Mouse (Mus musculus) liver, adult 2 months (tissue): ENCODE data around the gene Hspb11. TPM values are rescaled to one million over a fixed set of nuclear protein-coding genes. Genes with fewer than 3 reads are reported as not detected.

Source experiments
- DNase-seq: peaks from one replicate; pipeline ENCODE4 v3.0.0-alpha.2; 2011; ENCODE audit warnings: low read depth, low spot score; ENCODE audit errors: extremely low read depth
- H3K27ac ChIP-seq: fragments of 200-500 bp; replicated peaks from 2 replicates; pipeline ENCODE4 v1.5.1; 2012; ENCODE audit warnings: low read depth, mild to moderate bottlenecking, control low read depth, inconsistent platforms, low read length; ENCODE audit not compliant: insufficient read depth
- H3K27me3 ChIP-seq: fragments of 200-500 bp; 2 replicates; pipeline ENCODE4 v1.6.1; 2012; ENCODE audit warnings: mild to moderate bottlenecking, moderate library complexity, low read length, inconsistent platforms; ENCODE audit not compliant: control insufficient read depth, insufficient read depth
- H3K36me3 ChIP-seq: fragments of 200-500 bp; 2 replicates; pipeline ENCODE4 v1.6.1; 2012; ENCODE audit warnings: low read length, inconsistent platforms; ENCODE audit not compliant: control insufficient read depth, insufficient read depth
- H3K4me1 ChIP-seq: fragments of 200-500 bp; 2 replicates; pipeline ENCODE4 v1.6.1; 2011; ENCODE audit warnings: low read length; ENCODE audit not compliant: control insufficient read depth, insufficient read depth
- H3K4me3 ChIP-seq: fragments of 200-500 bp; 2 replicates; pipeline ENCODE4 v1.5.1; 2011; ENCODE audit warnings: low read depth, mild to moderate bottlenecking, control low read depth, low read length, moderate library complexity; ENCODE audit not compliant: insufficient read depth
- H3K79me2 ChIP-seq: fragments of 200-500 bp; 2 replicates; pipeline ENCODE4 v1.6.1; 2012; ENCODE audit warnings: inconsistent platforms, mild to moderate bottlenecking, low read length, moderate library complexity; ENCODE audit not compliant: control insufficient read depth, insufficient read depth
- H3K9ac ChIP-seq: fragments of 200-500 bp; 2 replicates; pipeline ENCODE4 v1.6.1; 2012; ENCODE audit warnings: low read depth, mild to moderate bottlenecking, control low read depth, inconsistent platforms, low read length
- CTCF ChIP-seq: fragments of 200-500 bp; IDR thresholded peaks from 2 replicates; pipeline ENCODE4 v1.5.1; 2011; ENCODE audit warnings: low read depth, low read length, control low read depth
- POLR2A ChIP-seq: fragments of 200-500 bp; IDR thresholded peaks from 2 replicates; pipeline ENCODE4 v1.6.1; 2011; ENCODE audit warnings: low read length, control low read depth; ENCODE audit not compliant: insufficient read depth; ENCODE audit errors: extremely low read depth
- WGBS: fragments of 180-500 bp; shearing (Covaris S2); methylation state at CpG from one replicate; pipeline ENCODE4 v1.1.7; 2018; 5-methylcytosine and 5-hydroxymethylcytosine counted together
- polyA plus RNA-seq: library from polyadenylated mRNA; depleted of rRNA; stranded (reverse); fragments of >200 nt; gene quantifications from 2 replicates; pipeline ENCODE4 v1.2.3, GENCODE M21; 2012
- total RNA-seq: library from RNA; depleted of rRNA; stranded (reverse); fragments of >200 nt; gene quantifications from 2 replicates; pipeline ENCODE4 v1.2.3, GENCODE M21; 2014

The Hspb11 gene
- total and polyA plus RNA-seq, 2 experiments: 2.0 to 10.2 TPM

DNA sequence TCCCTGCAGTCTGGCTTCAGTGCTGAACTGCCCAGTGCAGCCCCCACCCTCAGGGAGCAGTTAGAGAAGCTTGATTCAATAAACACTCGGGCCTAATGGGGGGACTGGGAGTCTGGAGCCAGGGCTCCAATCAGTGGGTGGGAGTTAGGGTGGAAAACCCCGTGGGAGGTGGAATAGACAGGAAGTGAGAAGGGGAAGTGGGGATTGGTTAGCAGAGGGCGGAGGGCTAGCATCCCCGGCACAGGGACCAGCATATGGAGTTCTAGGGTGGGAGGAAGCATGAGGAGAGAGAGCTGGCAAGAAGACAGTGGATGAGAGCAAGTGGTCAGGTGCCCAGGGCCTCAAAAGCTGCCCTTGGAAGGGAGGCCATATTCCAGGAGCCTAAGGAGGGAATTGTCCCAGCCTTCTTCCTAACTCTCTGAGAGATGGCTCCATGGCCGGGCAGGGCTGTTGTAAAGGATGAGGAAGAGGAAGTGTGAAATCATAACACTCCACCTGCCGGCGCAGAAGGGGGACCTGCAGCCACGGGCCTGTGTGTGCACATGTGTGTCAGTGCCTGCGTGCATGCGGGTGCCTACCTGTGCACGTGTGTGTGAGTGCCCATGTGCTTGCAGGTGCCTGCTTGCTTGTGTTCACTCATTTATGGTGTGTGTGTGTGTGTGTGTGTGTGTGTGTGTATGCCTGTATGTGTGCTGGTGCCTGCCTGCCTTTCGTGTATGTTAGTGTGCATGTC, 39.9 kb upstream of the Hspb11 start:
- H3K79me2 ChIP-seq: no peaks in the 10 kb centered on the region
- WGBS: 78% methylated on average over 12 of the region's 12 CpGs
- H3K4me3 ChIP-seq: no peak overlapping the region
- no peaks in the 10 kb centered on the region for H3K4me1 ChIP-seq
- H3K9ac ChIP-seq: no peak overlapping the region
- H3K27ac ChIP-seq: no peak overlapping the region
- TF ChIP-seq CTCF: no peak
- no peak for TF ChIP-seq POLR2A
- no peak for DNase-seq
- no peaks in the 10 kb centered on the region for H3K36me3 ChIP-seq
- H3K27me3 ChIP-seq: no peaks in the 10 kb centered on the region

DNA sequence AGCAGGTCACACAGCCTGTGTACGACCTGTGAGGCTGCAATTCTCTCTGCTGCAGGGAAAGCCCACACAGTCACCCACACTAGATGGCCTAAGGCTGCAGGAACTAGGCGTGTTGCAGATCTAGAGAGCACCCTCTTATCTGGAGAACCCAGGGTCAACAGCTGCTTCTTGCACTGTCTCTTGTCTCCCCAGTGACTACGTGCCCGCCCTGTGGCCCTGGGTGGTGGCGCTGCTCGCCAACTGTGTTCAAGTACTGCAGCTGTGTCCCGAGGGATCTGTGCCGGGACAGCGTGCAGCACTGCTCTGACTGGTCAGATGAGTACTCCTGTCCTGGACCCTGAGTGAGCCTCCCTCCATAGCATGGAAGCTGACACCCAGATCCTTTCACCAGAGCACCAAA, 35.8 kb upstream of the Hspb11 start:
- Histone ChIP-seq H3K79me2 (no peaks in the 10 kb centered on the region), H3K36me3 (no peaks in the 10 kb centered on the region), H3K9ac (no peak overlapping the region), H3K4me3 (no peak overlapping the region), H3K27me3 (no peaks in the 10 kb centered on the region), H3K27ac (no peak overlapping the region), H3K4me1 (peaks cover 10% of the 10 kb centered on the region)
- no peak for DNase-seq
- WGBS: 87% methylated on average over 9 of the region's 9 CpGs
- TF ChIP-seq CTCF: no peak
- TF ChIP-seq POLR2A: no peak

DNA sequence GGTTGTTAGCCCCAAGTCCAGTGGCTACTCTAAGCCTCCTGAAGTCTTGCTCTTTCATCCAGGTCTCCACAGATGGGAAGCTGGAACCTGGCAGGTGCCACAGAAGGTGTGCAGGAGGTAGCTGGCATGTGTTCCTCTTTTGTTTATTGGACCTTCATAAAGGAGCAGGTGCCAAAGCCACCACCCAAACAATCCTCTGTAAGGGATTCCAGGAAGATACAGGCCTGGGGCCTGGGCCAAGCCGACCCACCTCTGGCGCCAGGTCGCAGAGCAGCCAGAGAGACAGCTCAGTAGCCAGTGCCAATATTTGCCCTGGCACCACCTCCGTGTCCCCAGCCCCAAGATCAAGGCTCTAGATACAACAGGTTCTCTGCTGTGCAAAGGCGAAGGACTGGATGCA, 31.9 kb upstream of the Hspb11 start:
- DNase-seq: peak; percentile 92
- TF ChIP-seq POLR2A: no peak
- no peak for TF ChIP-seq CTCF
- no peaks in the 10 kb centered on the region for H3K36me3 ChIP-seq
- H3K4me3 ChIP-seq: no peak overlapping the region
- WGBS: 13% methylated on average over 5 of the region's 5 CpGs
- no peaks in the 10 kb centered on the region for H3K79me2 ChIP-seq
- peak overlapping the region; percentile 45; the same call in 1 of the 2 replicates for H3K27ac ChIP-seq
- H3K9ac ChIP-seq: no peak overlapping the region
- peaks cover 17% of the 10 kb centered on the region for H3K4me1 ChIP-seq
- no peaks in the 10 kb centered on the region for H3K27me3 ChIP-seq

DNA sequence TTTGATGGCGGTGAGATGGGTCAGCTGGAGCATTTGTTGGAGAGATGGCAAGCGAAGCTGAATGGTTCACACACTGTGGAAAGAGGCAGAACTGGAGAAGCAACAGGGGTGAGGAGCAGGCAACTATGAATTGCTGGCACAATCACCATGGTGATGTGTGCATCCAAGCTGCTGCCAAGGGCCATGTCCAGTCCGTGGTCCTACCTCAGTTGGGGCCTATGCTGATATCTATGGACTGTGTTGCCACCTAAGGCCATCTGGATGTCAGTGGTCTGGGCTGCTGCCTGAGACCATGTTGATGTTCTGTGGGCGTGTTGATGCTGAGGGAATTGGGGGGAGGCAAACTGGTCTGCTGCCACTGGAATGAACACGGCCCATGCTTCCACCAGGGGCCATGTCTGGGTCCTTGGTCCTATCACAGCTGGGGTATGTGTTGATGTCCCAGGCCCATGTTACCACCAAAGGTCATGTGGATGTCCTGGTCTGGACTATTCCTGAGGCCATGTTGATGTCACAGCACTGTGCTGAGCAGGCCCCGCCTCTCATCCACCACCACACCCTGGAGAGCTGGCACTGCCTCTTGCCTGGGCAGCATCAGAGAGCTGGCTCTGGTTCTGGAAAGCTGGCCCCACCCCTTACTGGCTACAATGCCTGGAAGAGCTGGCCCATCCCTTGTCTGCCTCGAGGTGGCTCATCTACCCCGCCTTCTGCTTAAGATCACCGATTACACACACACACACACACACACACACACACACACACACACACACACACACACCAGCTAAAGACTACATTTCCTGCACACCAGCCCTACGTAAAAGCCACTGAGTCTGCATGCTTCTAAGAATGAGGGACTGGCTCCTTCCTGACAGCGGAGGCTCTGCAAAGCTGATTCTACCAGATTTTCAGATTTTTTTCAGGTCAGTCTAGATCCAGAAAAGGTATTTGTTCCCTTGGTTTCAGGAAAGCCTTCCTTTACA, 29.9 kb upstream of the Hspb11 start:
- Histone ChIP-seq H3K79me2 (no peaks in the 10 kb centered on the region), H3K4me1 (peaks cover 17% of the 10 kb centered on the region), H3K27me3 (no peaks in the 10 kb centered on the region), H3K4me3 (no peak overlapping the region), H3K9ac (no peak overlapping the region), H3K27ac (no peak overlapping the region), H3K36me3 (no peaks in the 10 kb centered on the region)
- WGBS: 53% methylated on average over 11 of the region's 11 CpGs
- no peak for TF ChIP-seq POLR2A
- TF ChIP-seq CTCF: no peak
- DNase-seq: peak; percentile 83

DNA sequence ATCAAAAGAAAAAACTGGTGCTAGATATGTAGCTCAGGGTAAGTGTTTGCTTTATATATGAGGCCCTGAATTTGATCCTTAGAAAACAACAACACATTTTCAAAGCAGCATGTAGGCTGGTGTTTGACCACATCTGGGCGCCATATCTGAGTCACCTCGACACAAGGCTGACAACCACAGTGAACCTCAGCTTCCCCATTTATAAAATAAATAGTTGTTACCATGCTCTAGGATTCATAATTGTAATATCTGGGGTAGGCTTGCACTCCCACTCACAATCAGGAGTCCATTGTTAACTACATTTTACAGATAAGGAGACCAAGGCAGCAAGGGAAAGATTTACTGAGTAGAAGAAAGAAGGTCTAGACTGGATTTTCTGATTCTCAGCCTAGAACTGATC, 27.1 kb upstream of the Hspb11 start:
- TF ChIP-seq POLR2A: no peak
- no peak for TF ChIP-seq CTCF
- peaks cover 2% of the 10 kb centered on the region for H3K36me3 ChIP-seq
- H3K4me3 ChIP-seq: no peak overlapping the region
- WGBS: 90% methylated on average over 2 of the region's 2 CpGs
- peaks cover 15% of the 10 kb centered on the region for H3K4me1 ChIP-seq
- no peaks in the 10 kb centered on the region for H3K27me3 ChIP-seq
- H3K27ac ChIP-seq: no peak overlapping the region
- no peak overlapping the region for H3K9ac ChIP-seq
- H3K79me2 ChIP-seq: no peaks in the 10 kb centered on the region
- no peak for DNase-seq

DNA sequence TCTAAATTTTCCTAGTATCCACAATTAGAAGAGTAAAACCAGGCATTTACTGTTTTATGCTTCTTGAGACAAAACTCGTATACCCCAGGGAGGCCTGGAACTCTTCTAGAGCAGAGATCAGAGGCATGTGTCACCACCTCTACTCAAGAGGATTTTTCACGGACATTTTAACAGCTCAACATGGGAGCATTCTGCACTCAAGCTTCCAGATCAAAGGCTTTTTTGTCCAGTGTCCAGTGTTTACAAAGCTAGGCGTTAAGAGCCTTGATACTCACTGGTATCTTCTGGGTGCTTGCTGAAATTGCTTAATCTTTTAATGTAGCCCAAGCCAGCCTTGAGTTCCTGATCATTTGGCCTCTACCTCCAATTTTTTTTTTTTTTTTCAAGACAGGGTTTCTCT, 21.2 kb upstream of the Hspb11 start:
- TF ChIP-seq POLR2A (no peak), CTCF (no peak)
- Histone ChIP-seq H3K4me1 (no peaks in the 10 kb centered on the region), H3K27ac (no peak overlapping the region), H3K79me2 (no peaks in the 10 kb centered on the region), H3K27me3 (no peaks in the 10 kb centered on the region), H3K9ac (no peak overlapping the region), H3K4me3 (no peak overlapping the region), H3K36me3 (peaks cover 35% of the 10 kb centered on the region)
- no peak for DNase-seq
- WGBS: 55% methylated on average over 3 of the region's 3 CpGs
